Mouse (Mus musculus): ENCODE data around the gene Rtp2.

DNA sequence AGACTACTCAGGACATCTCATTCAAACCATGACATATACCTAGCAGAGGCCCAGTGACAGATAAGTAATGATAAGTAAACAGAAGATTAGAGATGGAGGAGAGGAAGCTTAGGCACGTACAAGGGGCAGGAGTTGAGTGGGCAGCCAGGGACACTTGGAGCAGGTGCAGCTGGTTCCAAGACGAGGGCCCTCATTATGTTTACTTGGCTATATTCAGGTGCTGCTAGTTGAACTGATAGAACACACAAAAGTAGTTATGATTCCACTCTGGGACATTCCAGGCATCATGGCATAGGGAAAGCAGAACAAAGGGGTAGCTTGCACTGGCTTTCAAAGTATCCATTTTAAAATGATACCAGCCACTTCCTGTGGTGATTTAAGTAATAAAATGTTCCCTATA, 2.2 kb upstream of the Rtp2 start:
- TF ChIP-seq POLR2A (IDR thresholded peaks at IDR 0.05; ENCODE audit: low read depth, low read length) (no peak), CTCF (conservative IDR thresholded peaks at IDR 0.05; ENCODE audit: insufficient read depth, insufficient read length, low read depth, low read length) (no peak)

Measured in kidney, adult 2 months (tissue).